Mouse (Mus musculus) left cerebral cortex, adult 18-20 months (tissue): ENCODE results near the gene Olfr456. TPM values are rescaled to one million over a fixed set of nuclear protein-coding genes. Genes with fewer than 3 reads are reported as not detected.
"Not testable (repeated sequence)": the region's sequence is repeated elsewhere in the genome, so short reads cannot be mapped to it uniquely, and the experiment has no call there.

ENCODE experiments used
- DNase-seq, 2 experiments: peaks; one replicate each; pipeline ENCODE4 v3.0.0; 2021 to 2022; ENCODE audit warnings: low spot score in 2 of 2, mixed read lengths in 1 of 2
- long read RNA-seq, 2 experiments: library from polyadenylated mRNA; stranded (forward); transcript quantifications; one replicate each; pipeline ENCODE4 v2.0.0; 2021
- total RNA-seq, 2 experiments: library from RNA; stranded (reverse); gene quantifications; 2 replicates each; pipeline ENCODE4 v1.2.3; 2021

Gene Olfr456
- not detected for total RNA-seq
- long read RNA-seq, experiment 1, result 0 reads
- long read RNA-seq, experiment 2, result 0 reads

DNA sequence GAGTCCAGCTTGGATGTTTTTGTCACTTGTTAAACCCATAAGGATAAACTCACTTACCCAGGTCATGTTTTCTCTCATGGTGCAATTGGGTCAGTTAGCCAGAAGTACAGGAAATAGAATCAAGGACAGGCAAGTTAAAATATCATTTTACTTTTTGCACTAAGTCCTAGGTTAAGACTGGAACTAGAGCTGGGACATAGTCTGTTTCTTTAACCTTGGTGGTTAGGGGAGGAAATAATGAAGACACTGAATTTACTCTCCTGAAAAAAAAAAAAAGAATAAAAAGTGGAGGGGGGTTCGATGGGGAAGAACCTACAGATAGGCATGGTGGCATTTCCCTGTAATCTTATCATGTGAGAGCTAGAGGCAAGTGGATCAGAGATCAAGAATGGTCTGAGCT, at the start of gene Olfr456:
Olfr456 (minus strand) TSS at position 101 of the 400 bp plus-strand sequence.
- no peak for DNase-seq

GRCm38 (mm10) chr6:42513461-42513860, 26.4 kb upstream of the Olfr456 start:
- no peak for DNase-seq

DNA sequence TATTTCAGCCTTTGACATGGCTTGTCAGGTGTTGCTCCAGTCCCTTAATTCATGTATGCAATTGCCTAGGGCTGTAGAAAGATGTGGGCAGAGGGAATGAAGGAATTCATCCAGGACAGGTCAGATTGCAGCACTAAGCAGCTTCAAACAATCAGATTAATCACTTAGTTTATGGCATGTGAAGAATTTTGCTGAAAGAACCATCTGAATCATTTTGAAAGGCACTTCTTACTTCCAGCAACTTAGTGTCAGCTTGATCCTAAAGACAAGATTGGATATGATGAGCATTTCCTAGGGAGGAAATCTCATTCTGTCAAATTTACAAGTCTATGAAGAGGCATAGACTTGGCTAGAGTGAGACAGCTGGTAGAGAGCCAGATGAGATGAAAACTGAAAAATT, 22.3 kb upstream of the Olfr456 start:
- DNase-seq, result no peak

DNA sequence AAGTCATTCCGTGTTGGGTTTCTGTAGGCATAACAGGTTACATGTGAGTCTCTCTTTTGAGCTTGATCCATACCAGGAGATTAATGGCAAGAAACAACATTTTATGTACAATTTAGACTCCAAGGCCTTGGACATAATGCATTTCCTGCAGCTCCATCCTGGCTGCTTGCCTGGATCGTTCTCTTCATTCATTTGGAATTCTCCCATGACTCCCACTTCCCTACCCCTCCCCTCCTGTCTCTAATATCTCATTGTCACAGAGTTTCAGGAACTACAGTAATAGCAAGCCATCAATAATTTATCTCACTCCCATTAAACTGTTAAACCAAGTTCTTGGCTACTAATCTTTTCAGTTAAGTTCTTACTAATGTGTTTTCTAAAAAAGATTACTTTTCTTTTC, 16.5 kb upstream of the Olfr456 start:
- DNase-seq, result no peak

- DNase-seq, result no peak
Observed at GRCm38 (mm10) chr6:42489731-42490130, 2.7 kb upstream of the Olfr456 start.

- no peak for DNase-seq
Observed at GRCm38 (mm10) chr6:42484633-42485032, 2.4 kb downstream of the Olfr456 start.

GRCm38 (mm10) chr6:42476235-42476634, 10.8 kb downstream of the Olfr456 start, which contains the start of gene Olfr457:
Gene Olfr457 (minus strand): TSS chr6:42476335.
- DNase-seq, result no peak

- DNase-seq, result not testable (repeated sequence)
Observed at GRCm38 (mm10) chr6:42471298-42471697, 15.7 kb downstream of the Olfr456 start.

DNA sequence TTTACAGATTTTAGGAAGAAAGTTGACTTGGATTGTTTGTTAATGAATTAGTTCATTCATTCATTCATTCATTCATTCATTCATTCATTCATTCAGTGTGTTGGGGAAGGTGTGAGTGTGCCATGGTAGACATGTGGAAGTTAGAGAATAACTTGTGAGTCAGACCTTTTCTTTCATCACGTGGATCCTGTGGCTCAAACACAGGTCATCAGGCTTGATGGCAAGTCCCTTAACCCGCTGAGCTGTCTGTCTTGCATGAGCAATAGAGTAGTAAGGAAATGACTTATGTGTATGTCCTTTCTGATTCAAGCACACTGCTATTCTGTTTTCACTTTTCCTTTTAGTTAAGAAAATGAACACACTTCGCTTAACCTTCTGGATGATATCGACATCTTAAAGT, 16.5 kb downstream of the Olfr456 start:
- no peak for DNase-seq

DNA sequence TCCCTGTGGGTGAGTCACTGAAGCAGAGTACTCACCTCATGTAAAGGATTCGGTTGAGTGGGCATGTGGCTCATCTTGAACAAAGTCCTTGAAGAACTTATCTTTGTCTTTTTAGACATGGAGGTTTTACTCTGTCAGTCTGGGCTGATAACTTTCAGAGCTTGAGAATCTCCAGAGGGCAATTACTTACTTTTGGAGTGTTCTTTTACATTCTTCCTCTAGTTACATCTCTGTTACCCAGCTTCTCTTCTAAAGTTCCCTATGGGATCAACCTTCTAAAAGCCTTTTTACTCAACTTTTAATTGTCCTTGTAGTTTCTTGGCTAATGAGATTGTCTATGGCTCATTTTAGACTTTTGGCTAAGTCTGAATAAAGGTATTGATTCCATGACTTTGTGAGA, 21.9 kb downstream of the Olfr456 start, which contains the start of gene Olfr458:
Olfr458 (minus strand) TSS at position 101 of the 400 bp plus-strand sequence.
- no peak for DNase-seq

GRCm38 (mm10) chr6:42447381-42447780, 39.6 kb downstream of the Olfr456 start:
- no peak for DNase-seq

DNA sequence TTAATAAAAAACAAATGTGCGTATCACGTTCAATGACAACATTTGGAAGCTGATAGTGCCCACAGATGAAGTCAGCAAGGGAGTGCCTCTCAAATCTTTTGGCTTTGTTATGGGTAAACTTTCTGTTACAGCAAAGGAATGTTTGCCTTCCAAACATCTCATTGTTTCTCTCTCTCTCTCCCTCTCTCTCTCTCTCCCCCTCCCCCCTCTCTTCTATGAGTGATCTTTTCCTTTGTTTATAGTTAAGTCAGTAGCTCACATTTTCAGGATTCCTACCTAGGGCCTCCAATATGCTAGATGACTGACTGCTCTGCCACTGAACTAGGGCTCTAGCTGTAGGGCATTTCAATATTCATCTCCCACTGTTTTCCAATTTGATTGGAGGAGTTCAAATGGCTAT, 42.5 kb downstream of the Olfr456 start:
- no peak for DNase-seq

- no peak for DNase-seq
Observed at GRCm38 (mm10) chr6:42441395-42441794, 45.6 kb downstream of the Olfr456 start.

Other genes with a start within 250 kb of the Olfr456 start
- 10 to 100 TPM; 11.0 to 14.9 TPM for gene Gstk1, start 241.3 kb downstream of the Olfr456 start, total RNA-seq
- gene Tmem139, start 225.2 kb downstream of the Olfr456 start, total RNA-seq, result not detected
- 10 to 100 TPM; 20.6 to 22.3 TPM for gene Casp2, start 222.2 kb downstream of the Olfr456 start, total RNA-seq
- 1 to 10 TPM; 3.8 to 4.0 TPM for gene Clcn1, start 200.5 kb downstream of the Olfr456 start, total RNA-seq
- 100 to 1,000 TPM; 115 to 123 TPM for gene Fam131b, start 162.6 kb downstream of the Olfr456 start, total RNA-seq
- 10 to 100 TPM; 48.9 to 51.2 TPM for gene Zyx, start 137.6 kb downstream of the Olfr456 start, total RNA-seq
- gene Epha1, start 113.9 kb downstream of the Olfr456 start, total RNA-seq, result under 1 TPM in 1 of 2 experiments, not detected in 1; 0.23 TPM
- gene Tas2r143, start 87.0 kb downstream of the Olfr456 start, total RNA-seq, result not detected
- not detected for gene Tas2r135, start 81.8 kb downstream of the Olfr456 start, total RNA-seq
- gene Tas2r126, start 52.7 kb downstream of the Olfr456 start, total RNA-seq, result not detected
- gene Olfr458, start 22.0 kb downstream of the Olfr456 start, total RNA-seq, result not detected
- gene Olfr457, start 10.9 kb downstream of the Olfr456 start, total RNA-seq, result not detected
- gene Olfr455, start 60.4 kb upstream of the Olfr456 start, total RNA-seq, result not detected
- gene Tcaf3, start 110.5 kb upstream of the Olfr456 start, total RNA-seq, result not detected
- 1 to 10 TPM in 1 of 2 experiments, under 1 TPM in 1; 0.91 to 1.6 TPM for gene Tcaf2, start 158.0 kb upstream of the Olfr456 start, total RNA-seq
- gene Tcaf1, start 222.9 kb upstream of the Olfr456 start, total RNA-seq, result 100 to 1,000 TPM; 234 TPM